Mouse (Mus musculus) small intestine, adult 2 months (tissue): Measurements from ENCODE around the gene Stx11. TPM values are rescaled to one million over a fixed set of nuclear protein-coding genes. Genes with fewer than 3 reads are reported as not detected.
"Not testable (repeated sequence)": the region's sequence is repeated elsewhere in the genome, so short reads cannot be mapped to it uniquely, and the experiment has no call there.

Source experiments
- H3K27ac ChIP-seq: fragments of 200-500 bp; 2 replicates; pipeline ENCODE4 v1.5.1; 2012; ENCODE audit warnings: low read depth, low read length, control low read depth, inconsistent platforms; ENCODE audit not compliant: insufficient read depth
- H3K27me3 ChIP-seq: fragments of 200-500 bp; 2 replicates; pipeline ENCODE4 v1.6.1; 2012; ENCODE audit warnings: mild to moderate bottlenecking, moderate library complexity, low read length, inconsistent platforms; ENCODE audit not compliant: control insufficient read depth, insufficient read depth
- H3K36me3 ChIP-seq: fragments of 200-500 bp; 2 replicates; pipeline ENCODE4 v1.6.1; 2012; ENCODE audit warnings: mild to moderate bottlenecking, low read length, control low read depth, inconsistent platforms; ENCODE audit not compliant: control insufficient read depth, insufficient read depth
- H3K4me1 ChIP-seq: fragments of 200-500 bp; 2 replicates; pipeline ENCODE4 v1.6.1; 2012; ENCODE audit warnings: low read length, inconsistent platforms, mixed read lengths; ENCODE audit not compliant: control insufficient read depth, insufficient read depth, insufficient read length
- H3K4me3 ChIP-seq: fragments of 200-500 bp; 2 replicates; pipeline ENCODE4 v1.5.1; 2012; ENCODE audit warnings: low read depth, mild to moderate bottlenecking, control low read depth, inconsistent platforms, low read length, moderate library complexity
- CTCF ChIP-seq: fragments of 200-500 bp; IDR thresholded peaks from 2 replicates; pipeline ENCODE4 v1.5.1; 2012; ENCODE audit warnings: low read depth, mild to moderate bottlenecking, control low read depth, inconsistent platforms, low read length, moderate library complexity, mixed read lengths; ENCODE audit not compliant: insufficient replicate concordance, insufficient read length; ENCODE audit errors: extremely low read depth
- POLR2A ChIP-seq: fragments of 200-500 bp; IDR thresholded peaks from 2 replicates; pipeline ENCODE4 v1.6.1; 2012; ENCODE audit warnings: low read depth, mild to moderate bottlenecking, control low read depth, inconsistent platforms, low read length, moderate library complexity
- WGBS: fragments of 180-500 bp; shearing (Covaris S2); methylation state at CpG from one replicate; pipeline ENCODE4 v1.1.7; 2018; 5-methylcytosine and 5-hydroxymethylcytosine counted together
- polyA plus RNA-seq: library from polyadenylated mRNA; depleted of rRNA; stranded (reverse); fragments of >200 nt; gene quantifications from 2 replicates; pipeline ENCODE4 v1.2.3, GENCODE M21; 2012

The Stx11 gene
- polyA plus RNA-seq, 1 experiment: 3.3 TPM

GRCm38 (mm10) chr10:12957271-12957670, 6.8 kb downstream of the Stx11 start:
- H3K4me3 ChIP-seq: no peak overlapping the region
- no peak overlapping the region for H3K27ac ChIP-seq
- H3K4me1 ChIP-seq: no peaks in the 10 kb centered on the region
- H3K36me3 ChIP-seq: no peaks in the 10 kb centered on the region; the same call in 1 of the 2 replicates
- WGBS: 75% methylated on average over 4 of the region's 4 CpGs
- H3K27me3 ChIP-seq: no peaks in the 10 kb centered on the region
- no peak for TF ChIP-seq CTCF
- no peak for TF ChIP-seq POLR2A

- no peaks in the 10 kb centered on the region for H3K4me1 ChIP-seq
- 9% methylated on average over 1 of the region's 1 CpGs for WGBS
- no peak overlapping the region for H3K4me3 ChIP-seq
- TF ChIP-seq POLR2A (no peak), CTCF (no peak)
- no peak overlapping the region for H3K27ac ChIP-seq
- H3K27me3 ChIP-seq: no peaks in the 10 kb centered on the region
- no peaks in the 10 kb centered on the region; the same call in 1 of the 2 replicates for H3K36me3 ChIP-seq
These were observed 8.3 kb downstream of the Stx11 start for GRCm38 (mm10) chr10:12955831-12956230.

- H3K36me3 ChIP-seq, H3K27me3 ChIP-seq, H3K4me3 ChIP-seq, H3K27ac ChIP-seq, H3K4me1 ChIP-seq: not testable (repeated sequence)
- WGBS: 18% methylated on average over 4 of the region's 4 CpGs
These were observed 12.7 kb downstream of the Stx11 start for GRCm38 (mm10) chr10:12951358-12951757.

GRCm38 (mm10) chr10:12949299-12949698, 14.8 kb downstream of the Stx11 start:
- peaks cover 3% of the 10 kb centered on the region for H3K4me1 ChIP-seq
- H3K27ac ChIP-seq: no peak overlapping the region
- no peaks in the 10 kb centered on the region for H3K27me3 ChIP-seq
- TF ChIP-seq CTCF: no peak
- TF ChIP-seq POLR2A: no peak
- no peak overlapping the region for H3K4me3 ChIP-seq
- H3K36me3 ChIP-seq: no peaks in the 10 kb centered on the region; the same call in 1 of the 2 replicates
- 32% methylated on average over 7 of the region's 7 CpGs for WGBS

- Histone ChIP-seq H3K36me3 (no peaks in the 10 kb centered on the region), H3K4me1 (peaks cover 3% of the 10 kb centered on the region), H3K27me3 (no peaks in the 10 kb centered on the region), H3K27ac (no peak overlapping the region), H3K4me3 (no peak overlapping the region)
- 95% methylated on average over 3 of the region's 3 CpGs for WGBS
- TF ChIP-seq CTCF: no peak
- no peak for TF ChIP-seq POLR2A
These were observed 16.5 kb downstream of the Stx11 start for GRCm38 (mm10) chr10:12947606-12948005.

GRCm38 (mm10) chr10:12941018-12941761, 22.9 kb downstream of the Stx11 start:
- 25% methylated on average over 63 of the region's 63 CpGs for WGBS
- Histone ChIP-seq H3K36me3 (no peaks in the 10 kb centered on the region), H3K27ac (no peak overlapping the region), H3K4me3 (peak overlapping the region; percentile 38), H3K27me3 (no peaks in the 10 kb centered on the region), H3K4me1 (peaks cover 12% of the 10 kb centered on the region)
- TF ChIP-seq CTCF (no peak), POLR2A (no peak)

- 83% methylated on average over 2 of the region's 2 CpGs for WGBS
- no peak for TF ChIP-seq CTCF
- TF ChIP-seq POLR2A: no peak
- Histone ChIP-seq H3K36me3 (no peaks in the 10 kb centered on the region), H3K4me3 (no peak overlapping the region), H3K4me1 (peaks cover 18% of the 10 kb centered on the region), H3K27ac (no peak overlapping the region), H3K27me3 (no peaks in the 10 kb centered on the region)
These were observed 25.3 kb downstream of the Stx11 start for GRCm38 (mm10) chr10:12938763-12939162.

GRCm38 (mm10) chr10:12936079-12936478, 28.0 kb downstream of the Stx11 start:
- H3K27ac ChIP-seq: no peak overlapping the region
- H3K36me3 ChIP-seq: no peaks in the 10 kb centered on the region
- no peak for TF ChIP-seq POLR2A
- TF ChIP-seq CTCF: no peak
- H3K4me1 ChIP-seq: peaks cover 13% of the 10 kb centered on the region
- 87% methylated on average over 7 of the region's 7 CpGs for WGBS
- no peaks in the 10 kb centered on the region for H3K27me3 ChIP-seq
- no peak overlapping the region for H3K4me3 ChIP-seq
